Mouse (Mus musculus) stomach, postnatal 0 days (tissue): ENCODE measurements around the gene Meis3.

ENCODE experiments used
- CTCF ChIP-seq: IDR thresholded peaks from 2 replicates; pipeline ENCODE4 v1.5.1; 2016; ENCODE audit warnings: antibody characterized with exemption, low read depth, mild to moderate bottlenecking, moderate library complexity
- EP300 ChIP-seq: optimal IDR thresholded peaks from 2 replicates; pipeline ENCODE3; 2016; ENCODE audit warnings: antibody characterized with exemption

DNA sequence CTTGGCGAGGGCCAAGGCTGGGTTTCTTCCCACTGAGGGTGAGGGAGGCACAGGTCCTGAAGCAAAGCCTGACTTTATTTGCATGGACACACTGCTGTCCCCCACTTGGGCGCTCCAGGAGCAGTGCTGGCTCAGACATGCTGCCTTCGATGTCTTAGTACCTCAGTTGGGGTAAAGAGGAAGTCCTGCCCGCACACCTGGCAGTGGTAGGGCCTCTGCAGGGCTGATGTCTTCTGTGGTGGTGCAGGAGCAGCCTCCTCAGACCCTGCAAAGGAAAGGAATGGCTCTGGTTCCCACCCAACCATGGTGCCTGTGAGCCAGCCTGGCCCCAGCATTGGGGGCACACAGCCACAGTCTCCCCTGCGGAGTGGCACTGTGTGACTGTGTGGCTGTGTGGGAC lies 22.3 kb downstream of the Meis3 start:
- TF ChIP-seq CTCF (no peak), EP300 (no peak)
